ENCODE assay signal across 12 mouse cellular contexts in genomic region chr17:78218506-78219232, GRCm38 (mm10). TPM values are rescaled to one million over a fixed set of nuclear protein-coding genes. Genes with fewer than 3 reads are reported as not detected.
A peak's percentile ranks its signal among the peaks of the same experiment; 100 is the strongest.
DNase-seq lines count a peak whose midpoint lies in the region; ATAC-seq and TF ChIP-seq lines count a peak whose summit lies in the region.
"Had no signal": no experiment of that assay in that cellular context is flagged by ENCODE, and none has a peak within 500 bp of the region (broad histone marks: within the 10 kb centered on the region; RNA-seq: fewer than 3 reads in every experiment).

No protein-coding gene starts in this region.

- no peak overlapping the region for H3K9ac ChIP-seq in limb, embryonic 14.5 days (ENCODE audit: low read depth, low read length, severe bottlenecking)
- no peak overlapping the region for H3K9ac ChIP-seq in intestine, embryonic 14.5 days (ENCODE audit: low read length)
- no peak overlapping the region for H3K9ac ChIP-seq in forebrain, embryonic 13.5 days
- H3K9ac ChIP-seq: forebrain, embryonic 12.5 days; liver, embryonic 12.5 days had no signal

- H3K9me3 ChIP-seq in limb, embryonic 14.5 days (ENCODE audit: control insufficient read depth, low read length), result no peaks in the 10 kb centered on the region
- no peaks in the 10 kb centered on the region for H3K9me3 ChIP-seq in limb, embryonic 10.5 days (replicated peaks)
- H3K9me3 ChIP-seq in intestine, embryonic 14.5 days (ENCODE audit: control insufficient read depth, low read length), result no peaks in the 10 kb centered on the region
- H3K9me3 ChIP-seq in forebrain, embryonic 13.5 days (replicated peaks), result no peaks in the 10 kb centered on the region
- H3K9me3 ChIP-seq: forebrain, embryonic 12.5 days; liver, embryonic 12.5 days had no signal

- no peaks in the 10 kb centered on the region for H3K27me3 ChIP-seq in limb, embryonic 14.5 days (ENCODE audit: control insufficient read depth, insufficient read depth, low read length)
- H3K27me3 ChIP-seq in limb, embryonic 10.5 days (ENCODE audit: low read depth, poor library complexity, severe bottlenecking), result no peaks in the 10 kb centered on the region
- H3K27me3 ChIP-seq in intestine, embryonic 14.5 days (replicated peaks; ENCODE audit: control insufficient read depth, insufficient read depth, low read length), result no peaks in the 10 kb centered on the region
- no peaks in the 10 kb centered on the region for H3K27me3 ChIP-seq in forebrain, embryonic 13.5 days
- H3K27me3 ChIP-seq: forebrain, embryonic 12.5 days; liver, embryonic 12.5 days had no signal

- no peak overlapping the region for H3K27ac ChIP-seq in limb, embryonic 14.5 days (replicated peaks; ENCODE audit: low read depth, low read length)
- H3K27ac ChIP-seq in limb, embryonic 10.5 days, result no peak overlapping the region
- H3K27ac ChIP-seq in intestine, embryonic 14.5 days (ENCODE audit: low read depth), result peak overlapping the region; percentile 36; the same call in 1 of the 2 replicates
- no peak overlapping the region for H3K27ac ChIP-seq in forebrain, embryonic 13.5 days
- H3K27ac ChIP-seq: forebrain, embryonic 12.5 days; hindbrain, postnatal 0 days; liver, embryonic 12.5 days had no signal

- ATAC-seq in limb, embryonic 14.5 days (ENCODE audit: low FRiP score, low read depth), result no peak
- ATAC-seq in intestine, embryonic 14.5 days (replicated peaks; ENCODE audit: low FRiP score, low TSS enrichment, low read depth), result peak; percentile 75
- ATAC-seq in megakaryocyte, adult 5-6 weeks (ENCODE audit: poor library complexity, severe bottlenecking), result no peak
- ATAC-seq in forebrain, embryonic 13.5 days, result no peak
- ATAC-seq: hindbrain, postnatal 0 days; liver, embryonic 12.5 days had no signal

- no peak overlapping the region for H3K4me2 ChIP-seq in limb, embryonic 14.5 days (replicated peaks; ENCODE audit: low read depth, low read length, severe bottlenecking)
- 0 out of 2 replicates have a peak overlapping the region, but pooled peaks have one; percentile 16 for H3K4me2 ChIP-seq in intestine, embryonic 14.5 days (ENCODE audit: low read length)
- no peak overlapping the region for H3K4me2 ChIP-seq in forebrain, embryonic 13.5 days
- H3K4me2 ChIP-seq: forebrain, embryonic 12.5 days; liver, embryonic 12.5 days; midbrain, embryonic 11.5 days had no signal

- 84% methylated on average over 10 of the region's 10 CpGs for WGBS in limb, embryonic 14.5 days
- WGBS in limb, embryonic 10.5 days, result 88% methylated on average over 10 of the region's 10 CpGs
- 74% methylated on average over 10 of the region's 10 CpGs for WGBS in intestine, embryonic 14.5 days
- WGBS in forebrain, embryonic 13.5 days, result 92% methylated on average over 10 of the region's 10 CpGs

- peak; percentile 40 for DNase-seq in limb, embryonic 14.5 days (ENCODE audit: low spot score)
- no peak for DNase-seq in limb, embryonic 10.5 days (ENCODE audit: low spot score)
- peak; percentile 54 for DNase-seq in intestine, embryonic 14.5 days (ENCODE audit: low spot score)
- peak; percentile 53 for DNase-seq in lung, postnatal 14 days
- no peak for DNase-seq in cerebellum, adult 9-10 months
- DNase-seq: adrenal gland, adult 8-10 months had no signal

- TF ChIP-seq POLR2A in limb, embryonic 14.5 days (IDR thresholded peaks at IDR 0.05; ENCODE audit: borderline replicate concordance, extremely low read depth, insufficient read depth, insufficient read length), result no peak

- H3K36me3 ChIP-seq in limb, embryonic 14.5 days (ENCODE audit: control insufficient read depth, insufficient read depth, low read length), result peaks cover 4% of the 10 kb centered on the region; the same call in 1 of the 2 replicates
- no peaks in the 10 kb centered on the region; the same call in 1 of the 2 replicates for H3K36me3 ChIP-seq in limb, embryonic 10.5 days
- no peaks in the 10 kb centered on the region for H3K36me3 ChIP-seq in intestine, embryonic 14.5 days (ENCODE audit: control insufficient read depth, insufficient read depth, low read length)
- no peaks in the 10 kb centered on the region for H3K36me3 ChIP-seq in forebrain, embryonic 13.5 days (ENCODE audit: poor library complexity, severe bottlenecking)
- H3K36me3 ChIP-seq: forebrain, embryonic 12.5 days; liver, embryonic 12.5 days had no signal

- H3K4me3 ChIP-seq in limb, embryonic 14.5 days (replicated peaks; ENCODE audit: low read length), result no peak overlapping the region
- H3K4me3 ChIP-seq in limb, embryonic 10.5 days, result no peak overlapping the region
- no peak overlapping the region for H3K4me3 ChIP-seq in intestine, embryonic 14.5 days (ENCODE audit: low read depth, low read length)
- no peak overlapping the region for H3K4me3 ChIP-seq in forebrain, embryonic 13.5 days
- H3K4me3 ChIP-seq: forebrain, embryonic 12.5 days; liver, embryonic 12.5 days had no signal

- peaks cover 43% of the 10 kb centered on the region for H3K4me1 ChIP-seq in limb, embryonic 14.5 days (ENCODE audit: control insufficient read depth, insufficient read depth, low read length)
- peaks cover 3% of the 10 kb centered on the region; the same call in 1 of the 2 replicates for H3K4me1 ChIP-seq in limb, embryonic 10.5 days
- peaks cover 27% of the 10 kb centered on the region for H3K4me1 ChIP-seq in intestine, embryonic 14.5 days (replicated peaks; ENCODE audit: control insufficient read depth, insufficient read depth, low read length)
- H3K4me1 ChIP-seq in forebrain, embryonic 13.5 days, result peaks cover 8% of the 10 kb centered on the region

RNA-seq across cellular contexts. Expression of gene Crim1, which starts 18.6 kb away (rescaled TPM):
- 22.9 and 29.9 TPM in 2 replicates for polyA plus RNA-seq in limb, embryonic 14.5 days (2012; rRNA removed)
- 10.5 and 13.9 TPM in 2 replicates for polyA plus RNA-seq in limb, embryonic 14.5 days (2014; fragmentation: Nextera tagmentation; extraction: Ambion mirVana)
- polyA plus RNA-seq in limb, embryonic 10.5 days (2016; fragmentation: Nextera tagmentation; extraction: Ambion mirVana), result 1.8 and 2.2 TPM in 2 replicates
- 6.1 and 6.9 TPM in 2 replicates for polyA plus RNA-seq in intestine, embryonic 14.5 days (2014; fragmentation: Nextera tagmentation; extraction: Ambion mirVana)
- 0.27 and 1.2 TPM in 2 replicates for total RNA-seq in megakaryocyte, adult 5-6 weeks (2015)
- total RNA-seq in megakaryocyte, adult 5-6 weeks (2017), result 0.73 and 2.0 TPM in 2 replicates
- polyA plus RNA-seq in forebrain, embryonic 13.5 days (2015; fragmentation: Nextera tagmentation; extraction: Ambion mirVana), result 3.6 and 3.8 TPM in 2 replicates

Comparison
In these comparisons a context has a peak if more than half of its experiments do, and no peak if none do; other contexts are left out.
1. DNase-seq: peak in limb, embryonic 14.5 days (single experiment), intestine, embryonic 14.5 days (single experiment) and lung, postnatal 14 days (single experiment); none in limb, embryonic 10.5 days (single experiment) and cerebellum, adult 9-10 months (single experiment).